Comparison of ENCODE assay signal across 8 mouse cellular contexts in the genomic region with DNA sequence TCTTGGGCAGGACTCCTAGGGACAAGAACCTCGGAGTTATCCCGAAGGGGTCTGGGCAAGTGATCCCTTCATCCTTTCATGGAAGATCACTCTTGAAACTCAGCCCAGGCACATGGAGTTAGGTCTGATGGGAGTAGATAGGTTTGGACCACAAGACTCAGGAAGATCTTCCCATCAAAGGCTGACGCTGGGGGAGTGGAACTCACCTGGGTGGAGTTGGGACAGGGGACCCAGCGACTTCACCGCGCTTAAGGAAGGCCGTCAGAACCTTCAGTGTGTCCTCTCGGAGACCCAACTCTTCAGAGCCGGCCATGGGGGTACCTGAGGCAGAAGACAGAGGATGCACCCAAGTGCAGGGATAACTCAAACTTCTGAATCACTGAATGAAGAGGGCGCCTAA. TPM values are rescaled to one million over a fixed set of nuclear protein-coding genes. Genes with fewer than 3 reads are reported as not detected.
DNase-seq lines count a peak whose midpoint lies in the region; ATAC-seq and TF ChIP-seq lines count a peak whose summit lies in the region.

No protein-coding gene starts in this region.

- TF ChIP-seq CTCF in layer of hippocampus, adult 2 months (conservative IDR thresholded peaks at IDR 0.05), result no peak

- peaks cover 62% of the 10 kb centered on the region for H3K36me3 ChIP-seq in embryonic facial prominence, embryonic 12.5 days
- H3K36me3 ChIP-seq in hindbrain, embryonic 15.5 days, result peaks cover 15% of the 10 kb centered on the region
- peaks cover 15% of the 10 kb centered on the region for H3K36me3 ChIP-seq in midbrain, embryonic 15.5 days (replicated peaks)

- peak overlapping the region; percentile 83 for H3K9ac ChIP-seq in embryonic facial prominence, embryonic 12.5 days
- peak overlapping the region; percentile 33; the same call in 1 of the 2 replicates for H3K9ac ChIP-seq in hindbrain, embryonic 15.5 days
- H3K9ac ChIP-seq in midbrain, embryonic 15.5 days, result peak overlapping the region; percentile 18

- H3K4me1 ChIP-seq in embryonic facial prominence, embryonic 12.5 days, result peaks cover 25% of the 10 kb centered on the region
- peaks cover 24% of the 10 kb centered on the region for H3K4me1 ChIP-seq in hindbrain, embryonic 15.5 days (replicated peaks)
- peaks cover 35% of the 10 kb centered on the region for H3K4me1 ChIP-seq in midbrain, embryonic 15.5 days

- no peaks in the 10 kb centered on the region for H3K9me3 ChIP-seq in embryonic facial prominence, embryonic 12.5 days
- no peaks in the 10 kb centered on the region for H3K9me3 ChIP-seq in hindbrain, embryonic 15.5 days
- no peaks in the 10 kb centered on the region for H3K9me3 ChIP-seq in midbrain, embryonic 15.5 days

- H3K27ac ChIP-seq in layer of hippocampus, adult 2 months, result peak overlapping the region; percentile 84; the same call in 1 of the 2 replicates
- H3K27ac ChIP-seq in embryonic facial prominence, embryonic 12.5 days, result peak overlapping the region; percentile 85
- peak overlapping the region; percentile 41 for H3K27ac ChIP-seq in hindbrain, embryonic 15.5 days (replicated peaks)
- H3K27ac ChIP-seq in midbrain, embryonic 15.5 days, result no peak overlapping the region

- no peak for ATAC-seq in embryonic facial prominence, embryonic 12.5 days (ENCODE audit: insufficient number of reproducible peaks, insufficient read depth, low FRiP score, low TSS enrichment)
- no peak for ATAC-seq in hindbrain, embryonic 15.5 days (ENCODE audit: low FRiP score, low read depth)
- no peak for ATAC-seq in midbrain, embryonic 15.5 days (replicated peaks)
- no peak for ATAC-seq in frontal cortex, adult (ENCODE audit: low TSS enrichment)

- 11% methylated on average over 10 of the region's 10 CpGs for WGBS in embryonic facial prominence, embryonic 12.5 days
- WGBS in hindbrain, embryonic 15.5 days, result 17% methylated on average over 10 of the region's 10 CpGs
- WGBS in midbrain, embryonic 15.5 days, result 14% methylated on average over 10 of the region's 10 CpGs

- H3K4me3 ChIP-seq in layer of hippocampus, adult 2 months, result peak overlapping the region; percentile 65
- H3K4me3 ChIP-seq in embryonic facial prominence, embryonic 12.5 days, result peak overlapping the region; percentile 74
- peak overlapping the region; percentile 45 for H3K4me3 ChIP-seq in hindbrain, embryonic 15.5 days
- peak overlapping the region; percentile 49 for H3K4me3 ChIP-seq in midbrain, embryonic 15.5 days

- H3K27me3 ChIP-seq in embryonic facial prominence, embryonic 12.5 days, result no peaks in the 10 kb centered on the region
- no peaks in the 10 kb centered on the region for H3K27me3 ChIP-seq in hindbrain, embryonic 15.5 days
- H3K27me3 ChIP-seq in midbrain, embryonic 15.5 days (replicated peaks), result no peaks in the 10 kb centered on the region

- DNase-seq in layer of hippocampus, adult 2 months (ENCODE audit: low spot score in 2 of 2), result no peak
- DNase-seq in layer of hippocampus, adult 8-10 months (ENCODE audit: low spot score in 2 of 2), result no peak
- DNase-seq in embryo, embryonic 10 days (ENCODE audit: low spot score), result no peak
- no peak for DNase-seq in kidney, postnatal 10 days

- H3K4me2 ChIP-seq in embryonic facial prominence, embryonic 12.5 days (replicated peaks), result peak overlapping the region; percentile 89
- peak overlapping the region; percentile 65 for H3K4me2 ChIP-seq in hindbrain, embryonic 15.5 days
- peak overlapping the region; percentile 76 for H3K4me2 ChIP-seq in midbrain, embryonic 15.5 days

RNA-seq across cellular contexts. Expression of gene Irf3, which starts 0.8 kb away (rescaled TPM):
- total RNA-seq in layer of hippocampus, adult 2 months (2021), result 10 to 100 TPM; 38.4 to 42.7 TPM
- total RNA-seq in layer of hippocampus, adult 8-10 months (2022), result 10 to 100 TPM; 42.1 to 52.0 (median 45.0) TPM
- 93.3 and 95.7 TPM in 2 replicates for polyA plus RNA-seq in embryonic facial prominence, embryonic 12.5 days (2016; fragmentation: Nextera tagmentation; extraction: Ambion mirVana)
- polyA plus RNA-seq in hindbrain, embryonic 15.5 days (2015; fragmentation: Nextera tagmentation; extraction: Ambion mirVana), result 57.4 and 58.1 TPM in 2 replicates
- 61.9 and 66.8 TPM in 2 replicates for polyA plus RNA-seq in midbrain, embryonic 15.5 days (2015; fragmentation: Nextera tagmentation; extraction: Ambion mirVana)

RNA-seq across cellular contexts. Expression of gene Bcl2l12, which starts 1.8 kb away (rescaled TPM):
- 1 to 10 TPM; 2.5 to 3.7 TPM for total RNA-seq in layer of hippocampus, adult 2 months (2021)
- 1 to 10 TPM; 2.3 to 6.1 (median 4.3) TPM for total RNA-seq in layer of hippocampus, adult 8-10 months (2022)
- polyA plus RNA-seq in embryonic facial prominence, embryonic 12.5 days (2016; fragmentation: Nextera tagmentation; extraction: Ambion mirVana), result 79.9 and 83.5 TPM in 2 replicates
- 12.8 and 13.3 TPM in 2 replicates for polyA plus RNA-seq in hindbrain, embryonic 15.5 days (2015; fragmentation: Nextera tagmentation; extraction: Ambion mirVana)
- 10.0 and 12.3 TPM in 2 replicates for polyA plus RNA-seq in midbrain, embryonic 15.5 days (2015; fragmentation: Nextera tagmentation; extraction: Ambion mirVana)

RNA-seq across cellular contexts. Expression of gene Prmt1, which starts 10.3 kb away (rescaled TPM):
- total RNA-seq in layer of hippocampus, adult 2 months (2021), result 100 to 1,000 TPM; 165 to 171 TPM
- total RNA-seq in layer of hippocampus, adult 8-10 months (2022), result 100 to 1,000 TPM; 167 to 173 (median 172) TPM
- 660 and 677 TPM in 2 replicates for polyA plus RNA-seq in embryonic facial prominence, embryonic 12.5 days (2016; fragmentation: Nextera tagmentation; extraction: Ambion mirVana)
- polyA plus RNA-seq in hindbrain, embryonic 15.5 days (2015; fragmentation: Nextera tagmentation; extraction: Ambion mirVana), result 584 and 590 TPM in 2 replicates
- 697 and 717 TPM in 2 replicates for polyA plus RNA-seq in midbrain, embryonic 15.5 days (2015; fragmentation: Nextera tagmentation; extraction: Ambion mirVana)

RNA-seq across cellular contexts. Expression of gene Scaf1, which starts 19.5 kb away (rescaled TPM):
- 100 to 1,000 TPM; 166 to 168 TPM for total RNA-seq in layer of hippocampus, adult 2 months (2021)
- total RNA-seq in layer of hippocampus, adult 8-10 months (2022), result 100 to 1,000 TPM; 163 to 173 (median 167) TPM
- 43.8 and 47.7 TPM in 2 replicates for polyA plus RNA-seq in embryonic facial prominence, embryonic 12.5 days (2016; fragmentation: Nextera tagmentation; extraction: Ambion mirVana)
- polyA plus RNA-seq in hindbrain, embryonic 15.5 days (2015; fragmentation: Nextera tagmentation; extraction: Ambion mirVana), result 49.8 and 56.5 TPM in 2 replicates
- polyA plus RNA-seq in midbrain, embryonic 15.5 days (2015; fragmentation: Nextera tagmentation; extraction: Ambion mirVana), result 54.5 and 56.7 TPM in 2 replicates

RNA-seq across cellular contexts. Expression of gene Rras, which starts 21.1 kb away (rescaled TPM):
- 10 to 100 TPM; 12.4 to 13.1 TPM for total RNA-seq in layer of hippocampus, adult 2 months (2021)
- 10 to 100 TPM; 13.7 to 16.8 (median 15.2) TPM for total RNA-seq in layer of hippocampus, adult 8-10 months (2022)
- 23.6 and 26.1 TPM in 2 replicates for polyA plus RNA-seq in embryonic facial prominence, embryonic 12.5 days (2016; fragmentation: Nextera tagmentation; extraction: Ambion mirVana)
- polyA plus RNA-seq in hindbrain, embryonic 15.5 days (2015; fragmentation: Nextera tagmentation; extraction: Ambion mirVana), result 15.5 and 16.0 TPM in 2 replicates
- 12.5 and 15.2 TPM in 2 replicates for polyA plus RNA-seq in midbrain, embryonic 15.5 days (2015; fragmentation: Nextera tagmentation; extraction: Ambion mirVana)

Comparison
In these comparisons a context has a peak if more than half of its experiments do, and no peak if none do; other contexts are left out.
1. H3K9ac ChIP-seq: peak in every context shown above with its lines; median percentile 83 in embryonic facial prominence, embryonic 12.5 days; 33 in hindbrain, embryonic 15.5 days; 18 in midbrain, embryonic 15.5 days.